Mouse (Mus musculus) lung, postnatal 0 days (tissue): ENCODE data around the gene Fgf9.

Experiments used
- CTCF ChIP-seq: IDR thresholded peaks from 2 replicates; pipeline ENCODE4 v1.5.1; 2016; ENCODE audit warnings: antibody characterized with exemption, mild to moderate bottlenecking
- EP300 ChIP-seq: IDR thresholded peaks from 2 replicates; pipeline ENCODE4 v1.6.1; 2016; ENCODE audit warnings: antibody characterized with exemption, mild to moderate bottlenecking, control low read depth

DNA sequence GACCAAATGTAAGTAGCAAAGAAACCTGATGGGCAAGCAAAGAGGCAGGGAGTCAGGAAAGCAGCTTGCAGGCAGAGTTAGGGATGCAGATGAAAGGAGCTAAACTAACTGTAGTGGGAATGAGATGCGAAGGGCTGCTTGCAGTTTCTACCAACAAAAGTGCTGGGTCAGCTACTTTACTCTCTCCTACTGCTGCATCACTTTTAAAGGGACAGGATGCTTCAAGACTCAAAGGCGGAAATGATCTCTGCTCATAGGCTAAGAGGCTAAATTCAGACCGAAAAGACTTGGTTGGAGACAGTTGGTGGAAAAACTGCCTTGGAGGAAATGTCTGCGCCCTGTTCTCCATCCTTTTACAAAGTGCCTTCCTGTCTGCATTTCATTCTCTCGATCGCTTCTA is 420 bp upstream of the Fgf9 start:
- TF ChIP-seq CTCF (no peak), EP300 (no peak)
